Mouse (Mus musculus) c-Kit-positive CD71-positive TER-119-negative erythroid progenitor cells, embryonic 14.5 days (primary cell): ENCODE measurements around the gene Rnf220.
A peak's percentile ranks its signal among the peaks of the same experiment; 100 is the strongest.

Experiments used
- DNase-seq: peaks from one replicate; pipeline ENCODE4 v3.0.0-alpha.2; 2013; ENCODE audit warnings: low read depth

Gene Rnf220

GRCm38 (mm10) chr4:117341282-117341681 is 155.6 kb downstream of the Rnf220 start:
- DNase-seq: no peak

- DNase-seq: peak; percentile 15
These were observed 157.1 kb downstream of the Rnf220 start for GRCm38 (mm10) chr4:117339796-117340195.

- DNase-seq: no peak
These were observed 165.9 kb downstream of the Rnf220 start for GRCm38 (mm10) chr4:117330836-117331475.

- no peak for DNase-seq
These were observed 166.7 kb downstream of the Rnf220 start for GRCm38 (mm10) chr4:117330132-117330531.

- no peak for DNase-seq
These were observed 169.9 kb downstream of the Rnf220 start for GRCm38 (mm10) chr4:117326915-117327314.

GRCm38 (mm10) chr4:117325076-117325475 is 171.8 kb downstream of the Rnf220 start:
- no peak for DNase-seq

GRCm38 (mm10) chr4:117323515-117324344 is 173.1 kb downstream of the Rnf220 start:
- DNase-seq: peak; percentile 28

- no peak for DNase-seq
These were observed 175.8 kb downstream of the Rnf220 start for GRCm38 (mm10) chr4:117321011-117321410.

GRCm38 (mm10) chr4:117318508-117318907 is 178.3 kb downstream of the Rnf220 start:
- DNase-seq: no peak

GRCm38 (mm10) chr4:117317701-117318190 is 179.1 kb downstream of the Rnf220 start:
- no peak for DNase-seq

GRCm38 (mm10) chr4:117316800-117317199 is 180.1 kb downstream of the Rnf220 start:
- DNase-seq: no peak

- DNase-seq: no peak
These were observed 181.9 kb downstream of the Rnf220 start for GRCm38 (mm10) chr4:117314849-117315500.

GRCm38 (mm10) chr4:117313085-117313424 is 183.8 kb downstream of the Rnf220 start:
- peak; percentile 16 for DNase-seq

GRCm38 (mm10) chr4:117312416-117313084 is 184.3 kb downstream of the Rnf220 start:
- DNase-seq: peak; percentile 74

- no peak for DNase-seq
These were observed 185.0 kb downstream of the Rnf220 start for GRCm38 (mm10) chr4:117311891-117312290.

- DNase-seq: no peak
These were observed 187.4 kb downstream of the Rnf220 start for GRCm38 (mm10) chr4:117309427-117309826.

GRCm38 (mm10) chr4:117307270-117307669 is 189.6 kb downstream of the Rnf220 start:
- DNase-seq: no peak

GRCm38 (mm10) chr4:117305461-117305860 is 191.4 kb downstream of the Rnf220 start:
- no peak for DNase-seq

GRCm38 (mm10) chr4:117304239-117305025 is 192.4 kb downstream of the Rnf220 start:
- no peak for DNase-seq

- no peak for DNase-seq
These were observed 193.1 kb downstream of the Rnf220 start for GRCm38 (mm10) chr4:117303581-117304238.
